Mouse (Mus musculus) stomach, postnatal 0 days (tissue): ENCODE measurements around the gene Ing2.

Source experiments
- CTCF ChIP-seq: IDR thresholded peaks from 2 replicates; pipeline ENCODE4 v1.5.1; 2016; ENCODE audit warnings: antibody characterized with exemption, low read depth, mild to moderate bottlenecking, moderate library complexity
- EP300 ChIP-seq: optimal IDR thresholded peaks from 2 replicates; pipeline ENCODE3; 2016; ENCODE audit warnings: antibody characterized with exemption

- TF ChIP-seq EP300 (no peak), CTCF (no peak)
Measured at GRCm38 (mm10) chr8:47697696-47698095, 22.3 kb upstream of the Ing2 start.
